Mouse (Mus musculus): Measurements from ENCODE around the gene Mpeg1.

Mpeg1 gene

GRCm38 (mm10) chr19:12466204-12466603 is 5.6 kb downstream of the Mpeg1 start:
- no peak for DNase-seq

GRCm38 (mm10) chr19:12467436-12467835 is 6.9 kb downstream of the Mpeg1 start:
- DNase-seq = no peak

- DNase-seq = no peak
Observed at GRCm38 (mm10) chr19:12471866-12472265, 11.3 kb downstream of the Mpeg1 start.

GRCm38 (mm10) chr19:12472381-12472976 is 11.9 kb downstream of the Mpeg1 start:
- no peak for DNase-seq

- no peak for DNase-seq
Observed at GRCm38 (mm10) chr19:12473201-12473641, 12.6 kb downstream of the Mpeg1 start.

GRCm38 (mm10) chr19:12473951-12474350 is 13.4 kb downstream of the Mpeg1 start:
- DNase-seq = no peak

- DNase-seq = peak; percentile 84
Observed at GRCm38 (mm10) chr19:12475380-12476250, 15.0 kb downstream of the Mpeg1 start.

GRCm38 (mm10) chr19:12476721-12477270 is 16.2 kb downstream of the Mpeg1 start:
- no peak for DNase-seq

- DNase-seq = no peak
Observed at GRCm38 (mm10) chr19:12478369-12478768, 17.8 kb downstream of the Mpeg1 start.

GRCm38 (mm10) chr19:12483782-12484181 is 23.2 kb downstream of the Mpeg1 start:
- DNase-seq = no peak

- DNase-seq = no peak
Observed at GRCm38 (mm10) chr19:12484210-12484609, 23.6 kb downstream of the Mpeg1 start.

GRCm38 (mm10) chr19:12485223-12485622 is 24.6 kb downstream of the Mpeg1 start:
- no peak for DNase-seq

- no peak for DNase-seq
Observed at GRCm38 (mm10) chr19:12485631-12486030, 25.1 kb downstream of the Mpeg1 start.

- no peak for DNase-seq
Observed at GRCm38 (mm10) chr19:12486875-12487274, 26.3 kb downstream of the Mpeg1 start.

- no peak for DNase-seq
Observed at GRCm38 (mm10) chr19:12487511-12488204, 27.1 kb downstream of the Mpeg1 start.

- no peak for DNase-seq
Observed at GRCm38 (mm10) chr19:12488205-12488966, 27.8 kb downstream of the Mpeg1 start.

- DNase-seq = no peak
Observed at GRCm38 (mm10) chr19:12488969-12489674, 28.5 kb downstream of the Mpeg1 start.

GRCm38 (mm10) chr19:12489675-12490570 is 29.3 kb downstream of the Mpeg1 start:
- DNase-seq = no peak

GRCm38 (mm10) chr19:12491636-12492035 is 31.1 kb downstream of the Mpeg1 start:
- no peak for DNase-seq

GRCm38 (mm10) chr19:12493453-12494186 is 33.0 kb downstream of the Mpeg1 start:
- DNase-seq = no peak

Measured in right cerebral cortex, postnatal 25 days (tissue).